Mouse (Mus musculus) adrenal gland, postnatal 14 days (tissue): ENCODE measurements around the gene Lamc1. TPM values are rescaled to one million over a fixed set of nuclear protein-coding genes. Genes with fewer than 3 reads are reported as not detected.
A peak's percentile ranks its signal among the peaks of the same experiment; 100 is the strongest.

ENCODE experiments used
- DNase-seq: peaks from one replicate; pipeline ENCODE4 v3.0.0; 2021; ENCODE audit warnings: mixed read lengths
- total RNA-seq: library from RNA; stranded (reverse); gene quantifications from 2 replicates; pipeline ENCODE4 v1.2.3, GENCODE M21; 2021

Gene Lamc1
- total RNA-seq, 1 experiment from 2014 or later, result 169 TPM

GRCm38 (mm10) chr1:153191237-153191942 lies 141.2 kb downstream of the Lamc1 start:
- DNase-seq, result no peak

DNA sequence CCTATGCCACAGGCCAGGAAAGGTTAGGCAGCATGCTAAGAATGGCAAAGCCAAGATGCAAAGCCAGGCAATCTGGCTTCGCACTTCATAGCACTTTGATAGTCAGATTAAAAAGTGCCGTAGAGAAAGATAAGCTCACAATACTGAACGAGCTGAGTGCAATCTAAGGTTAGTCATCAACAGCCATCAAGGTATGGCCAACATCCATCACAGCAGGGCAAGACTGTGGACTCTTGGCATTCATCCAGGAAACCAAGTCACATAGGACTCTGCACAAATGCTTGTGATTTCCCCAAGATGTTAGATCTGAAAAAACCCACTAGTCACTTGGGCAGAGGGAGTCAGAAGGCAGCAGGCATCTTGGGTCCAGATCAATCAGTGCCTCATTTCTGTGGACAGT lies 144.5 kb downstream of the Lamc1 start:
- DNase-seq, result no peak

GRCm38 (mm10) chr1:153185828-153186803 lies 146.5 kb downstream of the Lamc1 start, which contains the start of gene Lamc2:
TSS of gene Lamc2 (minus strand) at chr1:153186447.
- DNase-seq, result peak; percentile 31

DNA sequence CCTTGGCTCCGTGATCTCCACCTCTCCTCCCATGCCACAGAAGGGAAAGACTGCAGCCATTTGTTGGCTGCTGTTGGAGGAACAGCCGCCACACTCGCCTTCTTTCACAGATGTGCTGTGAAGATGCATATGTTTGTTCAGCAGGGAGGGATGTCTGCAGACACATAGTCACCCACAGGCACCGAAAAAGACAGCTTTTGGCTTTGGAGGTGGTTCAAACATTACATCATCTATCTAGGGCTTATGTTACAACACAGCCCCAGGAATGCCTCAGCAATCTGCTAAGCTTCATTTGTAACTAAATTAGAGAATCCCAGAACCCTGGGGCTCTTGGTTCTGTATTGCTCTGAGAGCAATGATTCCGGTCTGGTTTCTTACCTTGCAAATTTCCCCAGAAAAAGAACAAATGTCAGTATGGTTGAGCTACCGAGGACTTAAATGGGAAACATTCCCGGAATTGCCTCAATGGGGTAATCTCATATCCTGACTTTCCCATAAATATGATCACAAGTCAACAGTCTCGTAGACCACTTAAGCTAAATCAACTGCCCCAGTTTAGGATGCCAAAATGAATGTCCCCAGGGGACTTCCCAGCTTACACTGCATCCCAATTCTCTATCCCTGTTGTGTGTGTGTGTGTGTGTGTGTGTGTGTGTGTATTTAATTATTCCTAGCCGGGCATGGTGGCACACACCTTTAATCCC lies 151.8 kb downstream of the Lamc1 start:
- DNase-seq, result no peak

GRCm38 (mm10) chr1:153180160-153180559 lies 152.4 kb downstream of the Lamc1 start:
- DNase-seq, result no peak

DNA sequence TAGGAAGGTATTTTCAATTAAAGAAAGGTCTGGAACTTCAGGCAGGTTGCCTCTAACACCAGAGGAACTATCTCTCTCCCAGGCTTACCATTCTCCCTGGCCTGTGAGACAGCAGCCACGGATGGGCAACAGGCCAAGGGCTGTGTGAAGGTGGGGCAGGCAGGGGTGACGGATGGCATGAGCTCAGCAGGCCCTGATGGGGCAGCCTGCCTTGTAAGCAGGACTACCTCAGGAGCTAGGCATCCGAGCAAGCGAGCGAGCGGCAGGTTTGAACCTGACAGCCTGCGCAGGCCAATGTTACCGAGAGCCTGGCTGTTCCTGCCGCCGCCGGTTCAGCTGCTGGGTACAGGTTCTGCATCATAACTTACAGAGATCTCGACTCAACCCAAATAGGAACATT lies 157.8 kb downstream of the Lamc1 start:
- peak; percentile 93 for DNase-seq

DNA sequence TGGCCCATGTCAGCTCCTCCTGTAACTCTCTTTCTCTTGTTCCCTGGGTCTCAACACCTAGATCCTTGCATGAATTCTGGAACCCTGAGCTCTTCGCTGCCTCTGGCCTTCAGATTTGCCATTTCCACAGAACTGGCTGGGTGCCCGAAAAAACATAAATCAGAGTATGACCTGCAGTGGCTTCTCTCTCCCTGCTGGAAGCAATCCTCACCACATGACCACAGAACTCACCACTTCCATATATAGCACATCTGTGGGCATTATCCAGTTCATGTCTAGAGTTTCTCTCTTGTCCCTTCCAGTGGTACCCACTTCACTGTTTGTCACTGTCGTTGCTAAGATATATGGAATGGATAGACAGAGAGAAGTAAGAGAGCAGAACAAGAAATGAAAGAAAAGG lies 159.3 kb downstream of the Lamc1 start:
- peak; percentile 91 for DNase-seq

GRCm38 (mm10) chr1:153172291-153172731 lies 160.3 kb downstream of the Lamc1 start:
- DNase-seq, result no peak

DNA sequence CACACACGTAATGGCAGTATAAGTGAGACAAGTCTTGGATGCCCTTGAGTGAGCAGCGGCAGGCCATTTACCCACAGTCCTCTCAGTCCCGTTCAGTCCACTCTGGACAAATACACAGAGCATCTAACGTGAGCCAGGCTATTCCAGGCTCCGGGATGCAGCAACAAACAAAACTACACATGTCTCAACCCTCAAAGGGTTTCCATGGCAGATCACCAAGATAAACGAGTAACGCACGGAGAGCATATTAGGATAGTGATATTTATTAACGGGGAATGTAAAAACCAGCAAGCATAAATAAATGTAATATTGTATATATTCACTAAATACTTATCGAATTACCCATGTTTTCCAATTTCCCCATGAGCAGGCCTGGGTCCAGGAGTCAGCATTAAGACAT lies 161.6 kb downstream of the Lamc1 start:
- no peak for DNase-seq

Other genes with a start within 250 kb of the Lamc1 start
- 0.70 and 2.1 TPM in 2 replicates for gene Lamc2, start 146.3 kb downstream of the Lamc1 start, total RNA-seq
- gene Shcbp1l, start 92.4 kb upstream of the Lamc1 start, total RNA-seq, result 0.34 and 0.41 TPM in 2 replicates
- gene Dhx9, start 154.9 kb upstream of the Lamc1 start, total RNA-seq, result 119 and 131 TPM in 2 replicates
- gene Npl, start 217.3 kb upstream of the Lamc1 start, total RNA-seq, result 3.1 and 5.6 TPM in 2 replicates